Mouse (Mus musculus) stomach, postnatal 0 days (tissue): ENCODE results near the gene Pnkd.

Experiments used
- CTCF ChIP-seq: IDR thresholded peaks from 2 replicates; pipeline ENCODE4 v1.5.1; 2016; ENCODE audit warnings: antibody characterized with exemption, low read depth, mild to moderate bottlenecking, moderate library complexity
- EP300 ChIP-seq: optimal IDR thresholded peaks from 2 replicates; pipeline ENCODE3; 2016; ENCODE audit warnings: antibody characterized with exemption

GRCm38 (mm10) chr1:74238136-74238535 lies 46.6 kb upstream of the Pnkd start:
- TF ChIP-seq CTCF = no peak
- no peak for TF ChIP-seq EP300
